10 mouse cellular contexts compared by ENCODE assay signal in the genomic region with DNA sequence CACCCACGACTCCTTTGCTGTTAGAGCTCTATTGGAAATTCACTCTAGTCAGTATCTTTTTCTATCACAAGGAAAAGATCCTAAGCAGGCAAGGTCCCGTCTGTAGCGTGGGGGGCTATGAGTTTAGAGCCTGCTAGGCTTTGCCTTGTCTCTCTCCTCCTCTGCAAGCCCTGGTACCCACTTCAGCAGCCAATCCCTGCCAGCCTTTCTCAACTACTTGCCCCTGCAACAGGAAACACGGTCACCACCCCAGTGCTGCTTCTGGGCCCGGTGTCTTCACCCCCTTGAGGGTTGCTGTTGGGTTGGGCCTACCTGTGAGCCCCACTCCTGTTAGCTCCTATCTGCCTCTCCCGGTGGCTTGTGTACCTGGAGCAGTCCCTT. TPM values are rescaled to one million over a fixed set of nuclear protein-coding genes. Genes with fewer than 3 reads are reported as not detected.
A peak's percentile ranks its signal among the peaks of the same experiment; 100 is the strongest.
DNase-seq lines count a peak whose midpoint lies in the region; ATAC-seq and TF ChIP-seq lines count a peak whose summit lies in the region.
"Had no signal": no experiment of that assay in that cellular context is flagged by ENCODE, and none has a peak within 500 bp of the region (broad histone marks: within the 10 kb centered on the region; RNA-seq: fewer than 3 reads in every experiment).

No protein-coding gene starts in this region.

- no peak overlapping the region for H3K4me2 ChIP-seq in hindbrain, embryonic 12.5 days (replicated peaks)
- H3K4me2 ChIP-seq in hindbrain, embryonic 11.5 days (replicated peaks; ENCODE audit: low read depth, low read length), result no peak overlapping the region
- H3K4me2 ChIP-seq: forebrain, embryonic 15.5 days had no signal

- 79% methylated on average over 6 of the region's 6 CpGs for WGBS in hindbrain, embryonic 12.5 days
- 80% methylated on average over 6 of the region's 6 CpGs for WGBS in hindbrain, embryonic 11.5 days
- WGBS in bone marrow, adult 2 months, result 14% methylated on average over 6 of the region's 6 CpGs
- WGBS in limb, embryonic 10.5 days, result 77% methylated on average over 6 of the region's 6 CpGs

- DNase-seq in hindbrain, embryonic 11.5 days (ENCODE audit: low spot score), result no peak
- DNase-seq in limb, embryonic 10.5 days (ENCODE audit: low spot score), result no peak
- peak; percentile 64 to 79 for DNase-seq in spleen, postnatal 4 days (ENCODE audit: low spot score in 2 of 2)
- no peak for DNase-seq in right cerebral cortex, postnatal 14 days
- DNase-seq in yolk sac, embryonic 10.5 days (ENCODE audit: low spot score), result no peak
- no peak for DNase-seq in adrenal gland, adult 8-10 months

- peaks cover 66% of the 10 kb centered on the region for H3K4me1 ChIP-seq in hindbrain, embryonic 12.5 days
- H3K4me1 ChIP-seq in hindbrain, embryonic 11.5 days (replicated peaks; ENCODE audit: control insufficient read depth, insufficient read depth, low read length), result peaks cover 14% of the 10 kb centered on the region
- H3K4me1 ChIP-seq in bone marrow, adult 2 months (ENCODE audit: control insufficient read depth, insufficient read depth, low read length), result peaks cover 20% of the 10 kb centered on the region
- peaks cover 76% of the 10 kb centered on the region for H3K4me1 ChIP-seq in limb, embryonic 10.5 days

- TF ChIP-seq POLR2A in bone marrow, adult 2 months (IDR thresholded peaks at IDR 0.05; ENCODE audit: borderline replicate concordance, control insufficient read depth, low read depth, low read length), result no peak

- no peak for ATAC-seq in hindbrain, embryonic 12.5 days (ENCODE audit: low FRiP score)
- no peak for ATAC-seq in hindbrain, embryonic 11.5 days (ENCODE audit: low FRiP score)
- ATAC-seq: forebrain, embryonic 15.5 days had no signal

- H3K9ac ChIP-seq in hindbrain, embryonic 12.5 days, result 0 out of 2 replicates have a peak overlapping the region, but pooled peaks have one; percentile 23
- no peak overlapping the region for H3K9ac ChIP-seq in hindbrain, embryonic 11.5 days (ENCODE audit: low read depth, low read length)
- H3K9ac ChIP-seq: forebrain, embryonic 15.5 days had no signal

- 0 out of 2 replicates have a peak overlapping the region, but pooled peaks have one; percentile 18 for H3K27ac ChIP-seq in hindbrain, embryonic 12.5 days
- no peak overlapping the region for H3K27ac ChIP-seq in hindbrain, embryonic 11.5 days (ENCODE audit: low read depth, low read length)
- peak overlapping the region; percentile 90 for H3K27ac ChIP-seq in bone marrow, adult 2 months (ENCODE audit: control insufficient read depth, insufficient read depth, low read depth, low read length, poor library complexity)
- H3K27ac ChIP-seq in limb, embryonic 10.5 days, result peak overlapping the region; percentile 78
- H3K27ac ChIP-seq: forebrain, embryonic 15.5 days had no signal

- H3K4me3 ChIP-seq in hindbrain, embryonic 12.5 days, result no peak overlapping the region
- H3K4me3 ChIP-seq in hindbrain, embryonic 11.5 days (ENCODE audit: low read depth, low read length), result no peak overlapping the region
- no peak overlapping the region for H3K4me3 ChIP-seq in bone marrow, adult 2 months (replicated peaks; ENCODE audit: control insufficient read depth, low read depth, low read length)
- H3K4me3 ChIP-seq in limb, embryonic 10.5 days, result no peak overlapping the region
- H3K4me3 ChIP-seq: forebrain, embryonic 15.5 days had no signal

- H3K9me3 ChIP-seq in hindbrain, embryonic 12.5 days (replicated peaks), result no peaks in the 10 kb centered on the region
- no peaks in the 10 kb centered on the region for H3K9me3 ChIP-seq in hindbrain, embryonic 11.5 days (ENCODE audit: control insufficient read depth, low read length)
- no peaks in the 10 kb centered on the region for H3K9me3 ChIP-seq in limb, embryonic 10.5 days (replicated peaks)
- H3K9me3 ChIP-seq: forebrain, embryonic 15.5 days; megakaryocyte, embryonic 14.5 days had no signal

- H3K27me3 ChIP-seq in hindbrain, embryonic 12.5 days, result peaks cover 8% of the 10 kb centered on the region; the same call in 1 of the 2 replicates
- no peaks in the 10 kb centered on the region for H3K27me3 ChIP-seq in hindbrain, embryonic 11.5 days (ENCODE audit: control insufficient read depth, insufficient read depth, low read length)
- H3K27me3 ChIP-seq in limb, embryonic 10.5 days (ENCODE audit: low read depth, poor library complexity, severe bottlenecking), result 0 out of 2 replicates have a peak, but pooled peaks cover 12% of the 10 kb centered on the region
- H3K27me3 ChIP-seq: forebrain, embryonic 15.5 days had no signal

- peaks cover 5% of the 10 kb centered on the region; the same call in 1 of the 2 replicates for H3K36me3 ChIP-seq in hindbrain, embryonic 12.5 days
- H3K36me3 ChIP-seq in hindbrain, embryonic 11.5 days (ENCODE audit: control insufficient read depth, insufficient read depth, low read length), result no peaks in the 10 kb centered on the region
- peaks cover 32% of the 10 kb centered on the region for H3K36me3 ChIP-seq in limb, embryonic 10.5 days
- H3K36me3 ChIP-seq: forebrain, embryonic 15.5 days had no signal

- no peak for TF ChIP-seq CTCF in bone marrow, adult 2 months (IDR thresholded peaks at IDR 0.05; ENCODE audit: control insufficient read depth, insufficient read depth, low read length)

RNA-seq across cellular contexts. Expression of a gene that starts 22.3 kb away (rescaled TPM):
- 26.7 and 29.1 TPM in 2 replicates for polyA plus RNA-seq in hindbrain, embryonic 12.5 days (2016; fragmentation: Nextera tagmentation; extraction: Ambion mirVana)
- polyA plus RNA-seq in hindbrain, embryonic 11.5 days (2014; fragmentation: Nextera tagmentation; extraction: Ambion mirVana), result 17.9 and 19.4 TPM in 2 replicates
- polyA plus RNA-seq in bone marrow, adult 2 months (2011; ENCODE audit: insufficient read depth, insufficient read length, low replicate concordance, missing spikeins), result 34.1 and 37.8 TPM in 2 replicates
- 28.5 and 32.1 TPM in 2 replicates for polyA plus RNA-seq in limb, embryonic 10.5 days (2016; fragmentation: Nextera tagmentation; extraction: Ambion mirVana)
- 100 to 1,000 TPM in 2 of 4 experiments, 10 to 100 TPM in 2; 86.1 to 106 (median 96.2) TPM for total RNA-seq in adrenal gland, adult 8-10 months (2022)

RNA-seq across cellular contexts. Expression of a gene that starts 43.7 kb away (rescaled TPM):
- 41.6 and 43.3 TPM in 2 replicates for polyA plus RNA-seq in hindbrain, embryonic 12.5 days (2016; fragmentation: Nextera tagmentation; extraction: Ambion mirVana)
- polyA plus RNA-seq in hindbrain, embryonic 11.5 days (2014; fragmentation: Nextera tagmentation; extraction: Ambion mirVana), result 28.1 and 28.4 TPM in 2 replicates
- 62.3 and 67.5 TPM in 2 replicates for polyA plus RNA-seq in bone marrow, adult 2 months (2011; ENCODE audit: insufficient read depth, insufficient read length, low replicate concordance, missing spikeins)
- 17.0 and 23.5 TPM in 2 replicates for polyA plus RNA-seq in limb, embryonic 10.5 days (2016; fragmentation: Nextera tagmentation; extraction: Ambion mirVana)
- total RNA-seq in adrenal gland, adult 8-10 months (2022), result 100 to 1,000 TPM; 120 to 216 (median 160) TPM

RNA-seq across cellular contexts. Expression of a gene that starts 54.2 kb away (rescaled TPM):
- polyA plus RNA-seq in hindbrain, embryonic 12.5 days (2016; fragmentation: Nextera tagmentation; extraction: Ambion mirVana), result 9.1 and 10.7 TPM in 2 replicates
- polyA plus RNA-seq in hindbrain, embryonic 11.5 days (2014; fragmentation: Nextera tagmentation; extraction: Ambion mirVana), result 3.6 and 4.0 TPM in 2 replicates
- 15.3 and 17.0 TPM in 2 replicates for polyA plus RNA-seq in bone marrow, adult 2 months (2011; ENCODE audit: insufficient read depth, insufficient read length, low replicate concordance, missing spikeins)
- 6.4 and 6.7 TPM in 2 replicates for polyA plus RNA-seq in limb, embryonic 10.5 days (2016; fragmentation: Nextera tagmentation; extraction: Ambion mirVana)
- 10 to 100 TPM; 12.2 to 39.5 (median 25.7) TPM for total RNA-seq in adrenal gland, adult 8-10 months (2022)

Comparison
In these comparisons a context has a peak if more than half of its experiments do, and no peak if none do; other contexts are left out.
1. DNase-seq: peak in spleen, postnatal 4 days (2 of 2); none in hindbrain, embryonic 11.5 days (single experiment), limb, embryonic 10.5 days (single experiment), right cerebral cortex, postnatal 14 days (single experiment), yolk sac, embryonic 10.5 days (single experiment) and adrenal gland, adult 8-10 months (single experiment).